Mouse (Mus musculus): ENCODE measurements around the gene Olfr520. TPM values are rescaled to one million over a fixed set of nuclear protein-coding genes. Genes with fewer than 3 reads are reported as not detected.

Gene Olfr520
- polyA plus RNA-seq, 1 experiment from 2014 or later, result not detected

GRCm38 (mm10) chr7:99707038-99707595 lies 23.0 kb upstream of the Olfr520 start:
- Histone ChIP-seq H3K4me2 (ENCODE audit: low read depth, low read length) (no peak overlapping the region), H3K4me3 (ENCODE audit: low read depth, low read length) (no peak overlapping the region), H3K36me3 (replicated peaks; ENCODE audit: control insufficient read depth, insufficient read depth, low read depth, low read length) (no peaks in the 10 kb centered on the region), H3K4me1 (ENCODE audit: control insufficient read depth, insufficient read depth, low read length) (0 out of 2 replicates have a peak, but pooled peaks cover 3% of the 10 kb centered on the region), H3K9me3 (replicated peaks; ENCODE audit: control insufficient read depth, low read length) (no peaks in the 10 kb centered on the region), H3K9ac (replicated peaks; ENCODE audit: low read length) (no peak overlapping the region), H3K27ac (replicated peaks; ENCODE audit: low read depth, low read length) (no peak overlapping the region), H3K27me3 (ENCODE audit: control insufficient read depth, insufficient read depth, low read length) (no peaks in the 10 kb centered on the region)
- WGBS, result 38% methylated on average over 4 of the region's 4 CpGs
- DNase-seq (ENCODE audit: low spot score), result no peak
- ATAC-seq (replicated peaks; ENCODE audit: insufficient number of reproducible peaks, low FRiP score, low TSS enrichment, low read depth), result no peak

GRCm38 (mm10) chr7:99707671-99708070 lies 22.4 kb upstream of the Olfr520 start:
- Histone ChIP-seq H3K9me3 (replicated peaks; ENCODE audit: control insufficient read depth, low read length) (no peaks in the 10 kb centered on the region), H3K4me3 (ENCODE audit: low read depth, low read length) (no peak overlapping the region), H3K36me3 (replicated peaks; ENCODE audit: control insufficient read depth, insufficient read depth, low read depth, low read length) (no peaks in the 10 kb centered on the region), H3K4me1 (ENCODE audit: control insufficient read depth, insufficient read depth, low read length) (0 out of 2 replicates have a peak, but pooled peaks cover 3% of the 10 kb centered on the region), H3K27ac (replicated peaks; ENCODE audit: low read depth, low read length) (no peak overlapping the region), H3K9ac (replicated peaks; ENCODE audit: low read length) (no peak overlapping the region), H3K27me3 (ENCODE audit: control insufficient read depth, insufficient read depth, low read length) (no peaks in the 10 kb centered on the region), H3K4me2 (ENCODE audit: low read depth, low read length) (no peak overlapping the region)
- WGBS, result 83% methylated on average over 6 of the region's 6 CpGs
- no peak for DNase-seq (ENCODE audit: low spot score)
- no peak for ATAC-seq (replicated peaks; ENCODE audit: insufficient number of reproducible peaks, low FRiP score, low TSS enrichment, low read depth)

- 0 out of 2 replicates have a peak, but pooled peaks cover 3% of the 10 kb centered on the region for H3K4me1 ChIP-seq (ENCODE audit: control insufficient read depth, insufficient read depth, low read length)
- H3K4me2 ChIP-seq (ENCODE audit: low read depth, low read length), result no peak overlapping the region
- 63% methylated on average over 8 of the region's 8 CpGs for WGBS
- H3K36me3 ChIP-seq (replicated peaks; ENCODE audit: control insufficient read depth, insufficient read depth, low read depth, low read length), result no peaks in the 10 kb centered on the region
- H3K9ac ChIP-seq (replicated peaks; ENCODE audit: low read length), result no peak overlapping the region
- H3K27ac ChIP-seq (replicated peaks; ENCODE audit: low read depth, low read length), result no peak overlapping the region
- H3K27me3 ChIP-seq (ENCODE audit: control insufficient read depth, insufficient read depth, low read length), result no peaks in the 10 kb centered on the region
- ATAC-seq (replicated peaks; ENCODE audit: insufficient number of reproducible peaks, low FRiP score, low TSS enrichment, low read depth), result no peak
- no peaks in the 10 kb centered on the region for H3K9me3 ChIP-seq (replicated peaks; ENCODE audit: control insufficient read depth, low read length)
- no peak overlapping the region for H3K4me3 ChIP-seq (ENCODE audit: low read depth, low read length)
- DNase-seq (ENCODE audit: low spot score), result no peak
These were observed 21.8 kb upstream of the Olfr520 start for GRCm38 (mm10) chr7:99708301-99708721.

GRCm38 (mm10) chr7:99708750-99709149 lies 21.3 kb upstream of the Olfr520 start:
- H3K9me3 ChIP-seq (replicated peaks; ENCODE audit: control insufficient read depth, low read length), result no peaks in the 10 kb centered on the region
- WGBS, result 67% methylated on average over 5 of the region's 5 CpGs
- H3K27ac ChIP-seq (replicated peaks; ENCODE audit: low read depth, low read length), result no peak overlapping the region
- H3K4me3 ChIP-seq (ENCODE audit: low read depth, low read length), result no peak overlapping the region
- no peak overlapping the region for H3K4me2 ChIP-seq (ENCODE audit: low read depth, low read length)
- H3K9ac ChIP-seq (replicated peaks; ENCODE audit: low read length), result no peak overlapping the region
- 0 out of 2 replicates have a peak, but pooled peaks cover 3% of the 10 kb centered on the region for H3K4me1 ChIP-seq (ENCODE audit: control insufficient read depth, insufficient read depth, low read length)
- DNase-seq (ENCODE audit: low spot score), result no peak
- no peak for ATAC-seq (replicated peaks; ENCODE audit: insufficient number of reproducible peaks, low FRiP score, low TSS enrichment, low read depth)
- H3K36me3 ChIP-seq (replicated peaks; ENCODE audit: control insufficient read depth, insufficient read depth, low read depth, low read length), result no peaks in the 10 kb centered on the region
- H3K27me3 ChIP-seq (ENCODE audit: control insufficient read depth, insufficient read depth, low read length), result no peaks in the 10 kb centered on the region

DNA sequence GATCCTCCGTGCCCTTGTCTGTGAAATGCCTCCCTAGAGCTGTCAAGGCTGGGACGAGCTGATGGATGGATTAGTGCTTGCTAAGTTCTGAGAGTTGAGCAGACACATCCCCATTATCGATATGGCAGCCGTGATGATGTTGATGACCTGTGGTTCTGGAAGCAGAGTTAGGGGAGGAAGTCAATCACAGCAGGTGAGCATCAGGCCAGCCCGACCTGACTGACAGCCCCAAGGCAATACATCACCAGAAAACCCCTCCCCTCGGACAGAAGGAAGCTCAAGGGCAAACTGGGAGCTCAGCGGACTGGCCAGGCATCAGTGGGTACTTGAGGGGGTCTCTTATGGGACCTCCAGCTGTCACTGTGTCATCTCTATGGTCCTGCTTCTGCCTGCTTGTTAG lies 20.1 kb upstream of the Olfr520 start:
- Histone ChIP-seq H3K27me3 (ENCODE audit: control insufficient read depth, insufficient read depth, low read length) (no peaks in the 10 kb centered on the region), H3K4me2 (ENCODE audit: low read depth, low read length) (no peak overlapping the region), H3K27ac (replicated peaks; ENCODE audit: low read depth, low read length) (no peak overlapping the region), H3K9me3 (replicated peaks; ENCODE audit: control insufficient read depth, low read length) (no peaks in the 10 kb centered on the region), H3K36me3 (replicated peaks; ENCODE audit: control insufficient read depth, insufficient read depth, low read depth, low read length) (no peaks in the 10 kb centered on the region), H3K9ac (replicated peaks; ENCODE audit: low read length) (no peak overlapping the region), H3K4me3 (ENCODE audit: low read depth, low read length) (no peak overlapping the region), H3K4me1 (ENCODE audit: control insufficient read depth, insufficient read depth, low read length) (0 out of 2 replicates have a peak, but pooled peaks cover 3% of the 10 kb centered on the region)
- no peak for ATAC-seq (replicated peaks; ENCODE audit: insufficient number of reproducible peaks, low FRiP score, low TSS enrichment, low read depth)
- DNase-seq (ENCODE audit: low spot score), result no peak
- WGBS, result 69% methylated on average over 7 of the region's 7 CpGs

- Histone ChIP-seq H3K4me2 (ENCODE audit: low read depth, low read length) (no peak overlapping the region), H3K4me1 (ENCODE audit: control insufficient read depth, insufficient read depth, low read length) (0 out of 2 replicates have a peak, but pooled peaks cover 3% of the 10 kb centered on the region), H3K27me3 (ENCODE audit: control insufficient read depth, insufficient read depth, low read length) (no peaks in the 10 kb centered on the region), H3K4me3 (ENCODE audit: low read depth, low read length) (no peak overlapping the region), H3K9ac (replicated peaks; ENCODE audit: low read length) (no peak overlapping the region), H3K36me3 (replicated peaks; ENCODE audit: control insufficient read depth, insufficient read depth, low read depth, low read length) (no peaks in the 10 kb centered on the region), H3K9me3 (replicated peaks; ENCODE audit: control insufficient read depth, low read length) (no peaks in the 10 kb centered on the region), H3K27ac (replicated peaks; ENCODE audit: low read depth, low read length) (no peak overlapping the region)
- WGBS, result 14% methylated on average over 1 of the region's 1 CpGs
- ATAC-seq (replicated peaks; ENCODE audit: insufficient number of reproducible peaks, low FRiP score, low TSS enrichment, low read depth), result no peak
- peak; percentile 72 for DNase-seq (ENCODE audit: low spot score)
These were observed 19.6 kb upstream of the Olfr520 start for GRCm38 (mm10) chr7:99710476-99710875.

GRCm38 (mm10) chr7:99711166-99711565 lies 18.9 kb upstream of the Olfr520 start, which contains the start of gene Slco2b1:
TSS of gene Slco2b1 (minus strand) at chr7:99711340.
- no peaks in the 10 kb centered on the region for H3K27me3 ChIP-seq (ENCODE audit: control insufficient read depth, insufficient read depth, low read length)
- no peaks in the 10 kb centered on the region for H3K9me3 ChIP-seq (replicated peaks; ENCODE audit: control insufficient read depth, low read length)
- ATAC-seq (replicated peaks; ENCODE audit: insufficient number of reproducible peaks, low FRiP score, low TSS enrichment, low read depth) (no peak), DNase-seq (ENCODE audit: low spot score) (no peak)
- no peaks in the 10 kb centered on the region for H3K36me3 ChIP-seq (replicated peaks; ENCODE audit: control insufficient read depth, insufficient read depth, low read depth, low read length)
- H3K4me1 ChIP-seq (ENCODE audit: control insufficient read depth, insufficient read depth, low read length), result 0 out of 2 replicates have a peak, but pooled peaks cover 3% of the 10 kb centered on the region
- no peak within 1 kb of the TSS for H3K27ac ChIP-seq (replicated peaks; ENCODE audit: low read depth, low read length)
- 77% methylated on average over 8 of the region's 8 CpGs for WGBS
- no peak within 1 kb of the TSS for H3K4me3 ChIP-seq (ENCODE audit: low read depth, low read length)
- no peak within 1 kb of the TSS for H3K9ac ChIP-seq (replicated peaks; ENCODE audit: low read length)
- no peak within 1 kb of the TSS for H3K4me2 ChIP-seq (ENCODE audit: low read depth, low read length)

- H3K36me3 ChIP-seq (replicated peaks; ENCODE audit: control insufficient read depth, insufficient read depth, low read depth, low read length), result no peaks in the 10 kb centered on the region
- H3K4me1 ChIP-seq (ENCODE audit: control insufficient read depth, insufficient read depth, low read length), result no peaks in the 10 kb centered on the region
- ATAC-seq (replicated peaks; ENCODE audit: insufficient number of reproducible peaks, low FRiP score, low TSS enrichment, low read depth) (no peak), DNase-seq (ENCODE audit: low spot score) (no peak)
- no peaks in the 10 kb centered on the region for H3K9me3 ChIP-seq (replicated peaks; ENCODE audit: control insufficient read depth, low read length)
- WGBS, result 82% methylated on average over 4 of the region's 4 CpGs
- H3K4me2 ChIP-seq (ENCODE audit: low read depth, low read length), result no peak overlapping the region
- H3K9ac ChIP-seq (replicated peaks; ENCODE audit: low read length), result no peak overlapping the region
- no peaks in the 10 kb centered on the region for H3K27me3 ChIP-seq (ENCODE audit: control insufficient read depth, insufficient read depth, low read length)
- H3K4me3 ChIP-seq (ENCODE audit: low read depth, low read length), result no peak overlapping the region
- no peak overlapping the region for H3K27ac ChIP-seq (replicated peaks; ENCODE audit: low read depth, low read length)
These were observed 17.6 kb upstream of the Olfr520 start for GRCm38 (mm10) chr7:99712431-99712830.

Measured in embryonic facial prominence, embryonic 11.5 days (tissue).